Mouse (Mus musculus): ENCODE data around the gene Bmp6.

The Bmp6 gene

DNA sequence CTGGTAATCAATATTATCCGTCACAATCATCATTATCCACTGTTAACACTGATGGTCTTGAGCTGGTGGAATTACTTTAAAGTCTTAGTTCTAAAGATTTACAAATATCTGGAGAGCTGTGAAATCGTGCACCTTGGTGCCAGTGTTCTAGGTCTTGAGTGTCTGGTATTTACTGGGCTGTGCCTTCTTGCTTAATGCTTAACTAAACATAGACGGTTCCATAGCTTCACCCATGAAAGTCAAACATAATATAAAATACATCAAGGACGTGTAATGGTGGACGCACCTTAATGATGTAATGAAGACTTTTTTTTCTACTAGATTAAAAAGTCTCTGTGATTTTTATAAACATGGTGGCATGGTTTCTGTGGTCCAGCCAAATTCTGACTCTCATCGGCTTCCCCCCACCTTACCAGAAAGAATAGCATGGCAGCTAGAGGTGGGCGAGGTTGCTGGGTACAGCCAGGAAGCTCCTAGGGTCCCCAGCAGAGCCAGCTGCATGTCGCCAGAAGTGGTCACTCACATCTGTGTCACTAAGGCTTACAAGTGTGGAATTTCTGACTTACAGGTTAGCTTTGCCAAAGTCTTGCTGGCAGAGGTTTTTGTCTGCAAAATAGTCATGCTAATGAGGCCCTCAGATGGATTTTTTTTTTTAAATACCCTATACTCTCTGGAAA is 200.0 kb downstream of the Bmp6 start:
- no peak for DNase-seq (ENCODE audit: low read depth, low spot score)

DNA sequence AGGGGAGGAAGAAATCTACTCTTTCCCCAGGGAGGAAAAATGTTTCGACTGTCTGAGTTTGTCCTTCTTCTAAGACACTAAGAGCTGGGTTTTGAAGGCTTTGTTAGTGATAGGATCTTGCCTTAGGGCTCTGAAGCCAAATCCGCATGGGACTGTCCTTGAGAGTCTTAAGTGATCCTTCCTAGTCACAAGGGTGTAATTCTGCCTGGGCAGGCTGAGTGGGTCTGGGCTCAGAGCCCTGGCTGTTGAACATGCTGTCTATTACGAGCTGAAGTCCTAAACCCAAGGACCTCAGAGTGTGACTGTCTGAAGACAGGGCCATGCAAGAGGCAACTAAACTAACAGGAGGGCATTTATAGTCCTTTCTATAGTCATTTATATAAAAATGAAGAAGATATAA is 200.6 kb downstream of the Bmp6 start:
- DNase-seq (ENCODE audit: low read depth, low spot score) = no peak

DNA sequence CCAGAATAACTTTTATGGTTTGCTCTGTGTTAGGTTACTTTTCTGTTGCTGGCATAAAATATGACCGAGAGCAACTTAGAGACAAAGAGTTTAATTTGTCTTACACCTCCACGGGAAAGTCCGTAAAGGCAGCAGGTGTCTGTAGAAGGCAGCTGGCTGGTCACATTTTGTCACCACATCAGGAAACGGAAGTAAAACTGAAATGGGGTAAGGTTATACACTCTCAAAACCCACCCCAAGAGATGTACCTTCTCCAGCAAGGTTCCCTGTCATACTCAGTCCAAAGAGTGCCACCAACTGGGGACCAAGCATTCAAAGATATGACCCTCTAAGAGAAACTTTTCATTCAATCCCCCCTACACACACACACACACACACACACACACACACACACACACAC is 201.8 kb downstream of the Bmp6 start:
- no peak for DNase-seq (ENCODE audit: low read depth, low spot score)

DNA sequence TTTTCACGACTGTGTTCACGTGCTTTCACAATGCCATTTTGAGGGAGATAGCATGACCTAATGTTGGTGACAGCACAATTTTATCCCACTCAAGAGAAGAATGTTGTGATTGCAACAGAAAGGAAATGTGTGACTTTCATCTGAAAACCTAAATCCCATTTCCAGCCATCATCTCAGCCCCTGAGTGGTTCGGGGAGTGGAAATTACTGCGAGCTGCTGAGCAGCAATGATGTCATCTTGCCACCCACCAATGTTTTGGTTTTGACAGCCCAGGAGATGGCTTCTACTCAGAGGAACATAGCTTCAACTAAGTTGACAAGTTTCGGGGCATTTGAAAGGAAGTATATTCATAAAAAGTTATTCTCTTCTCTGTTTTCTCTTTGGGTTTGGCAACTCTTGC is 202.8 kb downstream of the Bmp6 start:
- DNase-seq (ENCODE audit: low read depth, low spot score) = no peak

DNA sequence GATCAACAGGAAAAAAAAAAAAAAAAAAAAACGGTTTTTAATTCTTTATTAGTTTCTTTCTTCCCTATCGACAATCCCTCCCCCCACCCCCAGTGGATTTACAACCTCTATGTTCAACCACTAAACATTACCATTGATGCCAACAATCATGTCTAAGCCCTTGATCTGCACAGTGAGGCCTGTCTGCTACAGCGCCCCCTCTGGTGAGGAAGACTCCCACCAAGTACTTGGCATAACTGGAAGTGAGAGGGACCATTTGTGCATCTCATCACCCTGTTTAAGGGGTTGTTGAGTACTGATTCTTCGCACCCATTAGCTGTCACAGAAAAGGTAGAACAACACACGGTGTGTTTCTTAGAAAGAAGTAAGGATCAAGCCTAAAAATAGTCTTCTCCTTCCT is 203.8 kb downstream of the Bmp6 start:
- no peak for DNase-seq (ENCODE audit: low read depth, low spot score)

Measured in embryo, embryonic 11.5 days (tissue).